Mouse (Mus musculus): ENCODE results near the gene Camkmt. TPM values are rescaled to one million over a fixed set of nuclear protein-coding genes. Genes with fewer than 3 reads are reported as not detected.

The Camkmt gene
- total RNA-seq, 2 experiments from 2014 or later, result 11.8 to 13.5 TPM

DNA sequence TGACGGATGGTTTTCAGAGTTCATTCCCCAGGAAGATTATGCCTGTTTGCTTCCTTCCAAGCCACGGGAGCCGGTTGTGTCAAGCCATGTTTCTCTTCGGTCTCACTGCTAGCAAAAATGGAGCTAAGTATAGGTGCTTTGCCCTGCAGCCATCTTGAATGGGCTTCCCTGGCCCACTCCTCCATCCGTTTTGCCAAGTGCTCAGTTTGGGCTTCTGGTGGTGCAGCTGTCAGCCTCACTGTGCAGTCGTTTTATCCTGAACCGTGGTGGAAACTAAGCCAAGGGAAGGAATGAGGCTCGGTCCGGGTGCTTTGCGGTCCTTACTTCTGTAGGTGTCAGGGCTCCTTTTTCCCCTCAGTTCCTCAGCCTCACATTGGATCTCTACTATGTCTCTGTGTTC, 263.3 kb downstream of the Camkmt start:
- no peak for DNase-seq (ENCODE audit: extremely low spot score in 1 of 2, low spot score in 1 of 2)

DNA sequence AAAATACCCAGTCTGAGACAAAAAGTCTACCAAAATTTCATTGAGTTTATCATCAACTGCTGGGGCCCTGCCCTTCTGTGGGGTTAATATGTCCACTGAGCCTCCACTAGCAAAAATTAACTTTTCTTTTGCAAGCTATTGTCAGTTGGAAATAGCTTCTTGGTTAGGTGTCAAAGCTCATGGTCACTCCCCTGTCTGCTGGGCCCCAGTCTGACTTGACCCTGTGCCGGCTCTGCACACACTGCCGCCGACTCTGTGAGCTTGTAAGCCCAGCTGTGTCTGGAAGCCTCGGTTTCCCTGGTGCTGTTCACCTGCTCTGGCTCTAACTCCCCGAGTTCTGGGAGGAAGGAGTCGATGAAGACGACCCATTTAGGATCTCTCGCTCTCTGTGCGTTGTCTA, 265.0 kb downstream of the Camkmt start:
- no peak for DNase-seq (ENCODE audit: extremely low spot score in 1 of 2, low spot score in 1 of 2)

DNA sequence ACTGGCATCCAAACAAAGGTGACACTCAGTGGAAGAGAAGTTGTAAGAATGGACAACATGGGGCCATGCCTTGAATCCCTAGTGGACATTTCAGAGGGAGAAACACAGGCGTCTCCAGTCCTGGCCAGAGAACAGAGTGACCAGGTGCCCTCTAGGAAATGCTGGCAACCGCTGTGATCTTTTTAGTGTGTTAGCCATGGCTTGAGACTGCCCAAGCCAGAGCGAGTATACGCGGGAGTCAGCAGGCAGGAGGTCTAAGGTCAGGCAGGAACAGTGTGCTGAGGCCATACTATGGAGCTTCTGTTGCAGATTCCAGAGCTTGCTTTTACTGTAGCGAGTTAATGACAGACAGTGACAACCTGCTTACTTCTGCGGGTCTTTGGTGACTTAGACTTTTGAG, 270.7 kb downstream of the Camkmt start:
- no peak for DNase-seq (ENCODE audit: extremely low spot score in 1 of 2, low spot score in 1 of 2)

DNA sequence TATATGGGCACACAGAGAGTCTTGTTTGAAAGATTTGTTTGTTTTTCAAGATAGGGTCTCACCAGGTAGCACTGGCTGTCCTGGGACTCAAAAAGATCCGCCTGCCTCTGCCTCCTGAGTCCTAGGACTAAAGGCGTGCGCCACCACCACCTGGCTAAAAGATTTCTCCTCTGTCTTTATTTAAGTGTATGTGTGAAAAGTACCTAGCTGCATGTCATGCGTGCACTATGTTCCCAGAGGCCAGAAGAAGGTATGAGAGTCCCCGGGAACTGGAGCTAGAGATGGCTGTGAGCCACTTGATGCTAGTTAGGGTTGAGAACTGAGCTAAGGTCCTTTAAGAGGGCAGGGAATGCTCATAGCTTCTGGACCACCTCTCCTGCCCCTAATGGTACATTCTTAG, 277.0 kb downstream of the Camkmt start:
- no peak for DNase-seq (ENCODE audit: extremely low spot score in 1 of 2, low spot score in 1 of 2)

DNA sequence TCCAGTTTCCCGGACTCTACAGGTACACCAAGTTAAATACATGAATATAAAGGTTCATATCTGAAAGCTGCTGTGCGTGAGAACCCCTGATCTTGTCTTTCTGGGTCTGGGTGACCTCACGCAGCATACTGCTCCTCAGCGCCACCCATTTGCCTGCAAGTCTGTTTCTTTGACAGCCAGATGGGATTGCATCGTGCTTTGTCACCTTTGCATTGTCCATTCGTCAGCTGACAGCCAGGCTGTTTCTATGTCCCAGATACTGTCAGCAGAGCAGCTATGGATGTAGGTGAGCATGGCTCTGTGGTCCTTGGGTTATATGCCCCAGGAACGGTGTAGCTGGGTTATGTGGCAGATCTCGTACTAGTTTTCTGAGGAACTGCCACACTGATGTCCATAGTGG, 278.4 kb downstream of the Camkmt start:
- no peak for DNase-seq (ENCODE audit: extremely low spot score in 1 of 2, low spot score in 1 of 2)

DNA sequence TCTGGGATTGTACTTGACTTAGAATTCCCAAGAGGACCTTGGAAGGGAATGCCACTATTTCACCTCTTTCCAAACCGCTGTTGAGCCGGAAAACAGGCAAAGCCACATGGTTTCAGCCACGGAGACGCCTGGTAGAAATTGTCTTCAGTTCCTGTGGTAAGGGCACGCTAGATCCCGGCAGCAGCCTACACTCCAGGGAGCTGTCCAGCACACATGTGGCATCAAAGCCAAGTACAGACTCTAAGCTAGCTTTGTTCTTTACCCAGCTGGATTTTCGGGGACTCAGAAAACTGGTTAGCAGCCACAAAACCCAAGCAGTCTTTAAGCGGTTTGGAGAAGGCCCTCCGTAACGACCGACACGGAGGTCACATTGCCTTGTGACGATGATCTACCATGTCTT, 281.7 kb downstream of the Camkmt start:
- DNase-seq (ENCODE audit: extremely low spot score in 1 of 2, low spot score in 1 of 2), result no peak

DNA sequence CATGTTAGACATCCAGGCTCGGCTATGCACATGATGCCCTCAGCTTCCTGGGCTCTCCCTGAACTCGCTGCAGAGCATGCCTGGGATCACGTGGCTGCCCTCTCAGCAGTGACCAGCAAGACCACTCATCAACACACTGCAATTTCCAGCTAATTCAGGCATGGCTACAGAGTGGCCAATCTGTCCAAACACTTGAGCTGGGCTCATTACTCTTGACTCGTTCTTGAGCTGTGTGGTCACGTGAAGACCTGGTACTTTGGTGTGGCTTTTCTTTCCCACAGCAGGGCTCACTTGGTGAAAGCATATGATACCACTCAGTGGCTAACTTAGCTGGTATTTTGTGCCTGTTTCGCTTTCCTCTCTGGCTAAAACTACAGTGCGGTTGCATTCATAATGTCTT, 282.2 kb downstream of the Camkmt start:
- DNase-seq (ENCODE audit: extremely low spot score in 1 of 2, low spot score in 1 of 2), result no peak

DNA sequence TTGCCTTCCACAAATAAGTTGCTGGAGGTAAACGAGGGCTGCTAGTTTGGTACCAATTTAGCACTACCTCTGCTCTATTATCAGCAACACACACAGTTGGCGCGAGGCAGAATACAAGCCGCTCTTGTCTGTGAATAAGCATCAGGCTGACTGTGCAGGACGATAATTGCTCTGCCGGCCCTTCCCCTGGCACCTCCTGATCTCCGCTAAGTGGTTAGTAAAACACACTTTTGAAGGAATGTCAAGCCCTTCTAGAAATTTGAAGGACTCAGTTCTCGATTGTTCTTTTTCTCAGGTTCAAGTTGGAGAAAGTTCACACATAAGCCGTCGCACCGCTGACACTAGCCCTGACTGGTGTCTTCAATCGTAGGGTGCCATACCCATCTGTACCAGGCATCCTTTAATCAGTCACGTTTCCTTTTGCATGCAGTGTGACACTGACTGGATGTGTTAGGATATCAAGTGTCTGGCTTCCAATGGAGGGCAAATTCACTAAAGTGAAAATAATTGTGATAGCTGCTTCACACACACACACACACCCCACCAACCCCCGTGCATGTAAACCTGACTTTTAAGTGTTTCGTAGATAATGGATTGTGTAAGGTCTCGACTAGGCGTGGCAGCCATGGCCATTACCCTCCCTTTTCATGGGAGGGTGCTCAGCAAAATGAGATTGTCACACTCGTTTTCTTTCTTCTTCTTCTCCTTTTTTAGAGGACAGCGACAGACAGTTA, 283.9 kb downstream of the Camkmt start:
- no peak for DNase-seq (ENCODE audit: extremely low spot score in 1 of 2, low spot score in 1 of 2)

DNA sequence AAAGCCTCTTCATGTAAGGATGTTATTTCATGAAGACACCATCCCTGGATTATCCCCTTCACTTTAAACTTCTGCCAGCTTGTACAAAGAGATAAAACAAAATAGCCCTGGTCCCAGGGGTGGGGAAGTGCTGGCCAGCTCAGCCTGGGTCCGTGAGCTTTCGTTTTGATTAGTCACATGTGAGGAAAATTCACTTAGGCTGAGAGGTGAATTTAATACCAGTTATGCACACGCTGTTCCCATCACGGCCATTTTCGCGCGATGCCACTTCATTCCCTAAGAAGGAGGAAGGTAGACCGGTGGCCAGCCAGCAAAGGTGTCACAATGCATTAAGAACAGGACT, 284.5 kb downstream of the Camkmt start:
- DNase-seq (ENCODE audit: extremely low spot score in 1 of 2, low spot score in 1 of 2), result no peak

DNA sequence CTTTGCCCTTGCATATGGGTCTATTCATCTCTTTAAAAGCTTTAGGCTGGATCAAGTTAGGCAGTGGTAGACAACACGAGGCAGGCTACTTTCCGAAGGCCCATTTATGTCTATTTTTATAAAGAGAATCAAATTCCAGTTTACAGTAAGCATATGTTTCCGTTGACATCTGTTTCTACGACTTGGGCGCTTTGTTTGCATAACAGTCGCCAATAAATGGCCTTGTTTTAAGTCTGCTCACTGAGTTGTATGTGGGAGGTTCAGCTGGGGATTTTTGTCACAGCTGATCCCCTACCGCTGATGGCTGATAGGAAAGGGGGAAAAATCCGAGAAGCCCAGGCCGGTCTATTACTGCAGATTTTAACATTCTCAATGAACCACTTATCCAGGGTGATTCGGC, 285.2 kb downstream of the Camkmt start:
- DNase-seq (ENCODE audit: extremely low spot score in 1 of 2, low spot score in 1 of 2), result no peak

DNA sequence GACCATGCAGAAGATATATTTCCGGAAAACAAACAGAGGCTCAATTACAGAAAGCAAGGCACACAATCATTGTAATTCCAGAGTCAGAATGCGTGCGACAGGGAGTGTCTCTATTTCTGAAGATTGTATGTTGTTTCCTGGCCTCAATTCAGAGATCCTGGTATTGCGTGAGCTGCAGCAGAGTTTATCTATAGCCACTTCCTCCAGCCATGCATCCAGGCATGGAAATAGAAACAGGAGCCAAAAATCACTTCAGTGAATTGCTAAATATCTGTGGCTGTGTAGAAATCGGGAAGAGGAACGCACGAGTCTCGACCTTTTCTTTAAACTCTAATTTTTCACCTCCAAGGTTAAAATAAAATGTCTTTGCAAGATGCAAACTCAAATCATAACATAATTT, 287.1 kb downstream of the Camkmt start:
- no peak for DNase-seq (ENCODE audit: extremely low spot score in 1 of 2, low spot score in 1 of 2)

DNA sequence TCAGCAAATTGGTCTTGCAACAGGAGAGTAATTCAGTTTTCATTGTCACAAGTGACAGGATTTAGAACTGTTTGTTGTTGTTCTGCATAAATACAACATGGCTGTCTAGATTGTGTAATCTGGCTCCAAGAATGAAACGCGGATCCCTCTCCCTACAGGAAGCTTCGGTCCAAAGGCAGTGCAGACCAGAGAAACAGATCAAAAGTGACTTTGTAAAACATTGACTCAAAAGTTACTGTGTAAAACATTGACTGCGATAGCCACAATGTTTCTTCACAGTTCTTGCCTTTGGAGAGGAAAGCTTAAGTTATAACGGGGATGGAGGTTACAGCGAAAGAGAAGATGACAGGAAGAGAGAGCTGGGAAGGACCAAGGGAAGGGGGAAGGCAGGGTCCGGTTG, 288.7 kb downstream of the Camkmt start:
- no peak for DNase-seq (ENCODE audit: extremely low spot score in 1 of 2, low spot score in 1 of 2)

DNA sequence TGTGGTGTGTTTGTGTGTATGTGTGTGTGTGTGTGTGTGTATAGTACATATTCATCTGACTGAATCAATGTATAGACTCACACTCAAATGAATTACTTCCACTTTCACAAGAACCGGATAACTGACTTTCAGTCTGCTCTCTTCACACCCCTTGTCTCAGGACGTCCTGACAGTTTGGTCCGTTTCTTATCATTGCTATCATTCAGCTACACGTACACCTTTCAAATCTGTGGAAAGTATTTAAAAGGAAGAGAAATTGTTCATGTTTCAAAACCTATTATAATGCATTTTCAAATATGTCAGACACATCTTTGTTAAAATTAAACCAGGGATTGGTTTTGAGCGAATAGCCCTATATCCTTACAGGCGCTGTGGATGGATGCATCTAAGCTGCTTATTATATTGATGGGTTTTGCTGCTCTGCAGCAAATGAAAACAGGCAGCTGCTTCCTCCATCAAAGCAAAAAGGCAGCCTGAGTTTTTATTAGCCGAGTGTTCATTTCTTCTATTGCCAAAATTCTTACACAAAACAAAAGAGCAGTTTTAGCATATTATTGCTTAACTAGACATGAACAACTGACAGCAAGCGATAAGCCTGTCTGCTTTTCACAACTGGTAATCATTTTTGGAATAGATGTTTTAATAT, 291.3 kb downstream of the Camkmt start:
- DNase-seq (ENCODE audit: extremely low spot score in 1 of 2, low spot score in 1 of 2), result no peak

DNA sequence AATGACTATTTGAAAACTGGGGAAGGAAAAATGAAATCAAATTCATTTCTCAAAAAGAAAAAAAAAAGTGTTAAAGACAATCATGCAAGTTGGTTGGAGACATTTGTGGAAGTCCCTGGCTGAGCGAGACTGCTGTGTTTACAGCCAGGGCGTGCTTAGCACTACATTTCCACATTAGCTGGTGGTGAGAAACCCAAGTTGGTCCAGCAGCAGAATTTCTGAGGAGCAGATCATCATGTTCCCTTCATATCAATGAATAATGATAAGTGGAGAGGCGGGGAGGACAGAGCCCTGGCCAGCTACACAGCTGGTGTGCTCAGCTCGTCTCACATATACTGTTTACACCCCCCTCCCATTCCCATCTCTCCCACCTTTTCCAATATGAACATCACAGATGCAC, 292.0 kb downstream of the Camkmt start:
- no peak for DNase-seq (ENCODE audit: extremely low spot score in 1 of 2, low spot score in 1 of 2)

DNA sequence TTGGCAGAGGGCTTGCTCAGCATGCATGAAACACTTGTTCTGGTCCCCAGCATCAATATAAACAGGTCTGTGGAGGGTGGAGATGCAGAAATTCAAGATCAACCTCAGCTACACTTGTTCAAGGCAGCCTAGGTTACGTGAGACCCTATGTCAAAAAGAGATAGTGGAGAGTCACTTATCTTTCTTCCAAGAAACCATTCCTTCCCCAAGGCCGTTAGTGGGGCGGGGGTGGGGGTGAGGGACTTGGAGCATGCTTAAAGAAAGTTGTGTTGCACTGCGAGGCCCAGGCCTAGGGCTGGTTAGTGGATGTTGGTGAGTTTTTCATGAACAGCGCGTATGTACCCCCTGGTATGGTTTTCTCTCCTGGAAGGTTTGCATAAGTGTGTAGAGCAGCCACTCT, 292.6 kb downstream of the Camkmt start:
- DNase-seq (ENCODE audit: extremely low spot score in 1 of 2, low spot score in 1 of 2), result no peak

DNA sequence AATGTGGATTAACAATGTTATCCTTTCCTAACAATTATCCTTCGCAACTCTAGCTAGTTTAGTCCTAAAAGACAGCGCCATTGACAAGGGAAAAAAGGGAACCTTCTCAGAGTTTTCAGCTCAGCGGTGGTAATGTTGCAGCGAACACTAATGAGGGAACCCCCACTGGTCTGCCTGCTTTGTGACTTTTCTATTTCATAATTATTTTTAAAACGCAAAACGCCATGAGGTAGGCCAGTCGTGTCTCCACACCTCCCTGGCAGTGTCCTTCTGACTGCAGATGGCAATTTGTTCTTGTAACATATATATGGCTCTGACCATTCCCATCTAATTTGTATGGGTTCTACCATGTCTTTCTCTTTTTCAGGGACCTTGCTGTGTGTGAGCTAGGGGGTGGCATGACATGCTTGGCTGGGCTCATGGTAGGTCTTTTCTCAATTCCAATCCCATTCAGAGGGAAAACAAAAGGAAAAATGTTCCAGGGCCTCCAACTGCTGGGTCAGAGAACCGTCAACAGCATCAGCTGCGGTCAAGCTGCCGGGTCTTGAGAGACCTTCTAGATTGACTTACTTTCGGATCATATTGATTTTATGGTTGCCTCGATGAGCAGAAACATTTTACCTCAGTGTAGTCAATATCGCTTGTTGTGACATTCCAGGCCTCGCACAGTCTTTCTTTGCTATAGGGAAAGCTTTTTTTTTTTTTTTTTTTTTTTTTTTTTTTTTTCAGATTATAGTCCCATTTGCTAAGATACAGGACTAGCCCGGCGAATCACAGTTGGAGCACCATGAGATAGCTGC, 302.9 kb downstream of the Camkmt start:
- no peak for DNase-seq (ENCODE audit: extremely low spot score in 1 of 2, low spot score in 1 of 2)

DNA sequence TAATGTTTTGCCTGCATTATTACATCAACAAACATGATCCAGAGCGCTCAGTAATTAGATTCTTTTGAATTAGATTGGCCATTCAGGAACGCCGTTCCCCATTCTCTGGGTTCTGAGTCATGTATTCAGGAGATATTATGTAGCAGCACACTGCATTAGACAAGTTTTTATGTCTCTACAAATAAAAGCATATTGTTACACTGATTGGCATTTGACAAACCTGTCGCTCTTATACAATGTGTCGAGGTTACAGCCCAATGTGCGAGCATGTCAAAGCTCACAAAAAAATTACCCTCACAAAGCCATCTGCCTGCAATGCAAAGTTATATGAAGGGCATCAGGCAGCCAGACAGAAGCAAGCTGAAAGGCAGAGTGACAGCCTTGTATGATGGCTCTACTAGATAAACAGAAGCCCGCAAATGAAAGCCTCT, 303.6 kb downstream of the Camkmt start:
- no peak for DNase-seq (ENCODE audit: extremely low spot score in 1 of 2, low spot score in 1 of 2)

DNA sequence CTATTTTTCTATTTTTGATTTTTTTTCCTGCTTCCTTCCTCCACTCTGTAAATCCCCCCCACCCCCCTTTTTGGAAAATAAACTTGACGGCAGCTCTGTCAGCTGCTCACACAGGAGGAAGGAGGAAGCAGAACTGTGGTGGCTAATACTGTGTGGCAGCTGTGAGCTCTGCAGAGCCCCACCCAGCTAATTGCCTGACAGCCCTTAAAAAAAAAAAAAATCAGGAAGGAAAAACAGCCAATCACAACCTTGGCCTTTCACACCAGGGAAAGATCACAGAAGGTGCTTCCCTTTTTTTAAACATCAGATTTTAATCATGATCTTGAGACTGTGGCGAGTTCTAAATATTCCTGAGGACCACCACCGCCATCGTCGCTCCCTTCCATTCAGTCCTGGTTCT, 305.1 kb downstream of the Camkmt start:
- no peak for DNase-seq (ENCODE audit: extremely low spot score in 1 of 2, low spot score in 1 of 2)

DNA sequence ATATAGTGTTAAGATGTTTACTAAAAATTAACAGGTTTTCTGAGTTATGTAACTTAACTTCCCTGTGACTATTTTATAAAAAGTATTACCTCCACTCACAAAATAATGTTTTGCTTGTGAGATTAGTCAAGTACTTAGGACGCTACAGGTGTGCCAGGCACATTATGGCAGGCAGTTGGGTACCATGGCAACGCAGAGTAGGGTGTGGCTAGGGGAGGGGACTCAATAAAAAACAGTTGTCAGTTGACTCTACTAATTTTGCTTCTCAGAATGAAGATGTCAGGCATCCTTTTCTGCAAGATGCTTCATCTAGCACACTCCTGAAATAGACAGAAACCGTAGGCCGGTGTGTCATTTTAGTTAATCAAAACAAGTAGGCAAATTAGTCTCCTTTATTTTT, 310.4 kb downstream of the Camkmt start:
- no peak for DNase-seq (ENCODE audit: extremely low spot score in 1 of 2, low spot score in 1 of 2)

DNA sequence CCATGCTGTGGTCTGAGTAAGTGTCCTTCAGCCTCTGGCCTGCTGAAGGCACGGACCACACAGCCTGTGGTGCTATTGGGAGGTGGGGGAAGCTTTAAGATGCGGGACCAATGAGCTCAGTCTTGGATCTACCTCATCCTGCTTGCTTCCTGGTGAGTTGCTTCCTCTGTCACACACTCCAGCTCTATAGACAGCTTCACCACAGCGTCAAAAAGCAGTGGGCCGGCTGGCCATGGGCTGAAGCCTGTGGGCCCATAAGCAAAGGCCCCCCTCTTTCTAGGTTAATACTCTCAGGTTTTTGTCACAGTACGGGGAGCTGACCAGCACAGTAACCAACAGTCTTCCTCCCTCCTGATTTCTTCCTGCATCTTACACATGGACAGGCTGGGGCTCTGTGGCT, 314.8 kb downstream of the Camkmt start:
- DNase-seq (ENCODE audit: extremely low spot score in 1 of 2, low spot score in 1 of 2), result no peak

DNA sequence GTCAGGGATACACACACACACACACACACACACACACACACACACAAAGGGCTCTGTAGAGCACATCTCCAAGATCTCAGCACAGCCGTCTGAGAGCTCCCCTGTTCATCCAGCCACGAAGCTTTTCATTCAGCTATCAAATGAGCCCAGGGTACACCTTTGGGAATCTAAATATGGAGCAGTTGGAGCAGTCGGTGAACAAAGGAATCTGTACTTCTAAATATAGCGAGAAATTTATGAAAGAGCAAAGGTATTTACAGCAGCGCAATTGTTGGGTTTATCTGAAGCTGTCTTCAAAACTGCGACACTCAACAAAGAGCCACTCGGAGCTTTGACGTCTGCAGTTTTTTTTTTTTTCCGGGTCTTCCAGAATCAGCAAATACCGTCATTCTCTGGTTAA, 315.8 kb downstream of the Camkmt start:
- no peak for DNase-seq (ENCODE audit: extremely low spot score in 1 of 2, low spot score in 1 of 2)

DNA sequence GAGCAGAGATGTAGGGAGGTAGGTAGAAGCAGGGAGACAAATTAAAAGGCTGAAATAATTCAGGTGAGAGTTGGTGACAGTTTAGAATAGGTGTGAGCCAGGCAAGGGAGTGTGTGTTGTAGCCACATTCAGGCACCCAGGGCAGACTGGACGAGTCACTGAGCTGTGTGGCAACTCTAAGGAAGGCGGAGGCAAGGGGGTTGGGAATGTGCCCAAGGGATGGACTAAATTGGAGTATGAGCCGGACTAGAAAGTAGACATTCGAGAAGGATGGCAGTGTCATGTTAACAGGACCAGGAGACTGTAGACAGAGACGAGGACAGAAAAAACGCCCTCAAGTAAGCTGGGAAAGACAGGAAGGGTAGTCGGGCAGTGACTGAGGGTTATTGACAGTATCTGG, 338.5 kb downstream of the Camkmt start:
- no peak for DNase-seq (ENCODE audit: extremely low spot score in 1 of 2, low spot score in 1 of 2)
